Mouse (Mus musculus) stomach, postnatal 0 days (tissue): ENCODE data around the gene Psma5. TPM values are rescaled to one million over a fixed set of nuclear protein-coding genes. Genes with fewer than 3 reads are reported as not detected.
A peak's percentile ranks its signal among the peaks of the same experiment; 100 is the strongest.
"Not testable (repeated sequence)": the region's sequence is repeated elsewhere in the genome, so short reads cannot be mapped to it uniquely, and the experiment has no call there.

Source experiments
- ATAC-seq: fragments of 200-750 bp; cut with Nextera tagmentation; 2 replicates; pipeline ENCODE4 v1.8.0; 2017; ENCODE audit not compliant: low FRiP score, low TSS enrichment
- DNase-seq: peaks from one replicate; pipeline ENCODE4 v3.0.0-alpha.2; 2016; ENCODE audit warnings: low spot score
- H3K27ac ChIP-seq: fragments of 300-500 bp; sonication (generic); replicated peaks from 2 replicates; pipeline ENCODE4 v1.5.1; 2014; ENCODE audit warnings: mild to moderate bottlenecking, control low read depth
- H3K27me3 ChIP-seq: fragments of 300-500 bp; sonication (generic); 2 replicates; pipeline ENCODE4 v1.6.1; 2014; ENCODE audit warnings: low read length; ENCODE audit not compliant: control insufficient read depth, insufficient read depth
- H3K36me3 ChIP-seq: fragments of 300-500 bp; sonication (generic); 2 replicates; pipeline ENCODE4 v1.6.1; 2014; ENCODE audit warnings: low read length, mixed read lengths; ENCODE audit not compliant: control insufficient read depth, insufficient read depth
- H3K4me1 ChIP-seq: fragments of 300-500 bp; sonication (generic); replicated peaks from 2 replicates; pipeline ENCODE4 v1.6.1; 2014; ENCODE audit warnings: antibody characterized with exemption; ENCODE audit not compliant: control insufficient read depth, insufficient read depth
- H3K4me2 ChIP-seq: fragments of 300-500 bp; sonication (generic); replicated peaks from 2 replicates; pipeline ENCODE4 v1.6.1; 2014; ENCODE audit warnings: low read depth, mild to moderate bottlenecking, control low read depth, moderate library complexity
- H3K4me3 ChIP-seq: fragments of 300-500 bp; sonication (generic); 2 replicates; pipeline ENCODE4 v1.5.1; 2014; ENCODE audit warnings: low read depth, low read length, control low read depth
- H3K9ac ChIP-seq: fragments of 300-500 bp; sonication (generic); 2 replicates; pipeline ENCODE4 v1.6.1; 2014; ENCODE audit warnings: mild to moderate bottlenecking, low read length, control low read depth, mixed read lengths
- H3K9me3 ChIP-seq: fragments of 300-500 bp; sonication (generic); 2 replicates; pipeline ENCODE4 v1.6.1; 2016; ENCODE audit warnings: low read length; ENCODE audit not compliant: control insufficient read depth
- CTCF ChIP-seq: IDR thresholded peaks from 2 replicates; pipeline ENCODE4 v1.5.1; 2016; ENCODE audit warnings: antibody characterized with exemption, low read depth, mild to moderate bottlenecking, moderate library complexity
- EP300 ChIP-seq: optimal IDR thresholded peaks from 2 replicates; pipeline ENCODE3; 2016; ENCODE audit warnings: antibody characterized with exemption
- WGBS: fragments of 180-500 bp; shearing (Covaris S2); extraction: QIAGEN DNeasy Blood & Tissue Kit; methylation state at CpG from one replicate; pipeline ENCODE4 v1.1.7; 2014; 5-methylcytosine and 5-hydroxymethylcytosine counted together
- polyA plus RNA-seq: library from polyadenylated mRNA; unstranded; fragments of >200 nt; fragmentation: Nextera tagmentation; extraction: Ambion mirVana; gene quantifications from 2 replicates; pipeline ENCODE4 v1.2.1, GENCODE M21; 2015

Psma5 gene
- polyA plus RNA-seq, 1 experiment from 2014 or later, result 166 TPM

- H3K9ac ChIP-seq, result peak within 1 kb of the TSS; percentile 54
- H3K27me3 ChIP-seq, result peaks cover 3% of the 10 kb centered on the region; the same call in 1 of the 2 replicates
- DNase-seq (peak; percentile 61), ATAC-seq (peak; percentile 51)
- peak within 1 kb of the TSS; percentile 75 for H3K4me2 ChIP-seq
- H3K36me3 ChIP-seq, result no peaks in the 10 kb centered on the region
- H3K9me3 ChIP-seq, result no peaks in the 10 kb centered on the region
- H3K4me3 ChIP-seq, result peak within 1 kb of the TSS; percentile 44
- 6% methylated on average over 44 of the region's 44 CpGs for WGBS
- H3K4me1 ChIP-seq, result no peaks in the 10 kb centered on the region
- TF ChIP-seq CTCF (no peak), EP300 (no peak)
- no peak within 1 kb of the TSS for H3K27ac ChIP-seq
These were observed 30.0 kb upstream of the Psma5 start, which contains the start of gene Sypl2 for GRCm38 (mm10) chr3:108226558-108227350. TSS of gene Sypl2 (minus strand) at chr3:108226648.

DNA sequence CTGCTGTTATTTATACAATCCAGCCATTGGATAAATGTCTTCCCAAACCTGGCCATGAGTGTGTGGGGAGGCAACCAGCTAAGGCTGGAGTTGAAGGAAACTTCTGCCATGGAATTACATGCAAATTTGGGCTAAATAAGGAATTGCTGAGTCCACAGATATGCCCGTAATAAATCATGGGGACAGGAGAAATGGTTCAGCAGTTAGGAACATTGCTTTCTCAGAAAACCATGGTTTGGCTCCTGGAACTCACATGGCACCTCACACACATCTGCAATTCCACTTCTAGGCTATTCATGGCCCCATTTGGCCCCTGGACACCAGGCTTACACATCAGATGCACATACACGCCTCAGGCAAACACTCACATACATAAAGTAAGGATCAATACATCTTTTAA lies 29.2 kb upstream of the Psma5 start:
- WGBS, result 77% methylated on average over 2 of the region's 2 CpGs
- no peaks in the 10 kb centered on the region for H3K36me3 ChIP-seq
- no peaks in the 10 kb centered on the region for H3K4me1 ChIP-seq
- no peak overlapping the region for H3K9ac ChIP-seq
- no peak overlapping the region for H3K27ac ChIP-seq
- no peak for DNase-seq
- peaks cover 3% of the 10 kb centered on the region; the same call in 1 of the 2 replicates for H3K27me3 ChIP-seq
- H3K4me3 ChIP-seq, result no peak overlapping the region
- H3K9me3 ChIP-seq, result no peaks in the 10 kb centered on the region
- ATAC-seq, result no peak
- TF ChIP-seq CTCF (no peak), EP300 (no peak)
- no peak overlapping the region for H3K4me2 ChIP-seq

GRCm38 (mm10) chr3:108231646-108232045 lies 25.1 kb upstream of the Psma5 start:
- 78% methylated on average over 4 of the region's 4 CpGs for WGBS
- Histone ChIP-seq H3K9ac (no peak overlapping the region), H3K4me2 (no peak overlapping the region), H3K36me3 (no peaks in the 10 kb centered on the region), H3K9me3 (no peaks in the 10 kb centered on the region), H3K27me3 (no peaks in the 10 kb centered on the region), H3K27ac (no peak overlapping the region), H3K4me3 (no peak overlapping the region), H3K4me1 (no peaks in the 10 kb centered on the region)
- no peak for DNase-seq
- no peak for TF ChIP-seq EP300
- TF ChIP-seq CTCF, result no peak
- no peak for ATAC-seq

- H3K9me3 ChIP-seq, H3K27me3 ChIP-seq, H3K9ac ChIP-seq, ATAC-seq, H3K4me2 ChIP-seq, H3K4me1 ChIP-seq, H3K27ac ChIP-seq, DNase-seq, H3K4me3 ChIP-seq, H3K36me3 ChIP-seq: not testable (repeated sequence)
- 84% methylated on average over 4 of the region's 4 CpGs for WGBS
- TF ChIP-seq CTCF, result peak; percentile 41
These were observed 19.1 kb upstream of the Psma5 start for GRCm38 (mm10) chr3:108237474-108238102.

- Histone ChIP-seq H3K9ac (no peak overlapping the region), H3K4me3 (no peak overlapping the region), H3K9me3 (no peaks in the 10 kb centered on the region), H3K27ac (no peak overlapping the region), H3K4me1 (no peaks in the 10 kb centered on the region), H3K4me2 (no peak overlapping the region), H3K27me3 (no peaks in the 10 kb centered on the region), H3K36me3 (no peaks in the 10 kb centered on the region)
- DNase-seq, result no peak
- no peak for ATAC-seq
- 94% methylated on average over 3 of the region's 3 CpGs for WGBS
- TF ChIP-seq EP300 (no peak), CTCF (no peak)
These were observed 15.4 kb upstream of the Psma5 start for GRCm38 (mm10) chr3:108241243-108241839.
